Mouse (Mus musculus): ENCODE measurements around the gene Gm8362. TPM values are rescaled to one million over a fixed set of nuclear protein-coding genes. Genes with fewer than 3 reads are reported as not detected.
A peak's percentile ranks its signal among the peaks of the same experiment; 100 is the strongest.
"Not testable (repeated sequence)": the region's sequence is repeated elsewhere in the genome, so short reads cannot be mapped to it uniquely, and the experiment has no call there.

The Gm8362 gene
- not detected in 2 replicates for polyA plus RNA-seq (2014; fragmentation: Nextera tagmentation; extraction: Ambion mirVana)

DNA sequence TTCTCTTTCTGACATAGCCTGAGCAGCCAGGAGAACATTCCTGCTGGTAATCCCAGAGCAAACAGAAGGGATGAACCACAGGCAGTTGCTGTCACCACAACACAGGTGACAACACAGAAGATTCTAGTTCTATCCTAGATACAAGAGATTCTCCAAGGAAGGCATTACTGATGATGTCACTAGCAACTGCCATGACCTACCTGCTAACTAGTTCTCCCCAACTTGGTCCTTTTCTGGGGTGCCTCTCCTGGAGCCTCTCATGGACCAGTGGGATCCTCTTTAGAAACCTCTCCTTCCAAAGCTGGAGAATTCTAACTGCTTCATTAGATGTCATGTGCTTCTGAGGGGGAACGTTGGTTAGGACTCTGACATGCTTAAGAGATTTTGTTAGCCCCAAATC is at the start of gene Gm8362:
Gm8362 (minus strand) TSS at position 101 of the 400 bp plus-strand sequence.
- not testable (repeated sequence) for H3K27me3 ChIP-seq (ENCODE audit: control insufficient read depth, insufficient read depth, low read length); H3K9me3 ChIP-seq (ENCODE audit: control insufficient read depth, low read length); H3K36me3 ChIP-seq (ENCODE audit: control insufficient read depth, insufficient read depth, low read length); ATAC-seq (ENCODE audit: insufficient number of reproducible peaks, insufficient read depth, low FRiP score, low read depth); H3K4me3 ChIP-seq (ENCODE audit: control insufficient read depth in 1 of 2, insufficient read depth in 1 of 2, low read depth in 1 of 2, low read length in 2 of 2); H3K4me2 ChIP-seq (ENCODE audit: low read length); H3K9ac ChIP-seq (ENCODE audit: low read length); H3K27ac ChIP-seq (replicated peaks in 1 of 2; ENCODE audit: control insufficient read depth in 1 of 2, insufficient read depth in 1 of 2, low read depth in 2 of 2, low read length in 2 of 2); H3K4me1 ChIP-seq (ENCODE audit: control insufficient read depth in 2 of 2, insufficient read depth in 2 of 2, low read length in 2 of 2)
- no CpG with 5 or more reads among the region's 1 CpGs for WGBS

DNA sequence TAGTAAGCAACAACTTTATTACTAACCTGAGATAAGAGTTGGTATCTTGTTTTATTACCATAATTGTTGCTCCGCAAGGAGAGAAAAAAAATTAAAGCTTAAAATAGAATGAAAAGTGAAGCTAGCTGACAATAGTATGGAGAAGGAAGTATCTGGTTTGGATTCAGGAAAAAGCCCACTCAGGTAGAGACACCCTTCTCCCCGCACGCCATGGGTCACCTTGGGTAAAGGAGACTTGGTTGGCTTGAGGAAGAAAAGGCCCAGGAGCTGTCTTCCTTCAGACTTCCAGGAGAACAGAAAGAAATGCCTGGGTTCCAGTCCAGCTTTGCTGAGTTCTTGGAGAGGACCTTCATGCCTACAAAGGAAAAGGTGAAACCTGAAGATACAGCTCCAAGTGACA is 49.1 kb upstream of the Gm8362 start:
- not testable (repeated sequence) for ATAC-seq (ENCODE audit: insufficient number of reproducible peaks, insufficient read depth, low FRiP score, low read depth); H3K27ac ChIP-seq (replicated peaks in 1 of 2; ENCODE audit: control insufficient read depth in 1 of 2, insufficient read depth in 1 of 2, low read depth in 2 of 2, low read length in 2 of 2)
- WGBS, result 76% methylated on average over 3 of the region's 3 CpGs

GRCm38 (mm10) chr14:6757231-6757536 is 17.0 kb downstream of the Gm8362 start:
- WGBS, result 0% methylated on average over 1 of the region's 13 CpGs

More for the DNA sequence above, 49.1 kb upstream of the Gm8362 start:
- not testable (repeated sequence) for H3K4me3 ChIP-seq (ENCODE audit: control insufficient read depth in 1 of 2, insufficient read depth in 1 of 2, low read depth in 1 of 2, low read length in 2 of 2); H3K27me3 ChIP-seq (ENCODE audit: control insufficient read depth, insufficient read depth, low read length); H3K9ac ChIP-seq (ENCODE audit: low read length); H3K9me3 ChIP-seq (ENCODE audit: control insufficient read depth, low read length); H3K4me1 ChIP-seq (ENCODE audit: control insufficient read depth in 2 of 2, insufficient read depth in 2 of 2, low read length in 2 of 2); H3K4me2 ChIP-seq (ENCODE audit: low read length); H3K36me3 ChIP-seq (ENCODE audit: control insufficient read depth, insufficient read depth, low read length)

DNA sequence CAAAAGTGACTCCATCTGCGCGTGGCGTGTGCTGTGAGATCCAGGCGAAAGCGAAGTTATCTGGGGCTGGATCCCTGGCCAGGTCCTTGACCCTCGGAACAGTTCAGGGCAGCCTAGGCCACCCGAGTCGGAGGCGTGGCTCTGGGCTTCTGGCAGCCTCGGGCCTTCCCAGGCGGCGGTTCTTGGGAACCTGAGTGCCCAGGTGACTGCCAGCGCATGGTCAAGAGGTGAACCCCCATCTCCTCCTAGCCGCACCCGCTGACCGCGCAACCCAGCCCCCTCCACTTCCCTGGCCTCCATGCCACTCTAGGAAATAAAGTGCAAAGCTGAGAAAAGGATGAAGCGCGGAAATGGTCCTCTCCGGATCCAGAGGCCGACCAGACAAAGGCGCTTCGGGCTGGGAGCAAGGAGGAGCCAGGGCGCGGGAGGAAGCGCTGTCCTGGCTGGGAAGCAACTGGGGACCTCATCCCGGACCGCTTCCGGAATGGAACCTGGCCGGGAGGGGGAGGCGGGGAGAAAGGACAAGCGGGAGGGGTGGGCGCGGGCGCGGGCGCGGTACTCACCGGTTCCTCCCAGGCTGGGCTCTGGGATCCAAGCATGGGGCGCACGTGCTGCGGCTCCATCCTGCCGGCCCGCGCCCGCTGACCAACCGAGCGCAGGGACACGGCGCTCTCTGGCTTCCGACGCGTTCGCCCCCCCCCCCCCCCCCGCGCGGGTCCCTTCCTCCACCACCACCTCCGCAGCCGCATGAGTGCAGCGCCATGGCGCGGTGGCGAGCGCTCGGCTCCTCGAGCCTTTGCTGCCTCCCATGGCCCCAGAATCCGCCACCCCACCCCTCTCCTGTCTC is 17.6 kb downstream of the Gm8362 start:
- not testable (repeated sequence) for H3K36me3 ChIP-seq (ENCODE audit: control insufficient read depth, insufficient read depth, low read length); H3K9me3 ChIP-seq (ENCODE audit: control insufficient read depth, low read length); ATAC-seq (ENCODE audit: insufficient number of reproducible peaks, insufficient read depth, low FRiP score, low read depth); H3K27me3 ChIP-seq (ENCODE audit: control insufficient read depth, insufficient read depth, low read length); H3K27ac ChIP-seq (replicated peaks in 1 of 2; ENCODE audit: control insufficient read depth in 1 of 2, insufficient read depth in 1 of 2, low read depth in 2 of 2, low read length in 2 of 2); H3K4me1 ChIP-seq (ENCODE audit: control insufficient read depth in 2 of 2, insufficient read depth in 2 of 2, low read length in 2 of 2)
- Histone ChIP-seq H3K4me2 (ENCODE audit: low read length) (peak overlapping the region; percentile 50), H3K9ac (ENCODE audit: low read length) (peak overlapping the region; percentile 56), H3K4me3 (ENCODE audit: control insufficient read depth in 1 of 2, insufficient read depth in 1 of 2, low read depth in 1 of 2, low read length in 2 of 2) (peak overlapping the region; percentile 39 to 54)
- 0% methylated on average over 33 of the region's 67 CpGs for WGBS

More at GRCm38 (mm10) chr14:6757231-6757536, 17.0 kb downstream of the Gm8362 start:
- not testable (repeated sequence) for H3K9ac ChIP-seq (ENCODE audit: low read length); H3K4me1 ChIP-seq (ENCODE audit: control insufficient read depth in 2 of 2, insufficient read depth in 2 of 2, low read length in 2 of 2); H3K27ac ChIP-seq (replicated peaks in 1 of 2; ENCODE audit: control insufficient read depth in 1 of 2, insufficient read depth in 1 of 2, low read depth in 2 of 2, low read length in 2 of 2); ATAC-seq (ENCODE audit: insufficient number of reproducible peaks, insufficient read depth, low FRiP score, low read depth); H3K9me3 ChIP-seq (ENCODE audit: control insufficient read depth, low read length); H3K27me3 ChIP-seq (ENCODE audit: control insufficient read depth, insufficient read depth, low read length); H3K36me3 ChIP-seq (ENCODE audit: control insufficient read depth, insufficient read depth, low read length)
- Histone ChIP-seq H3K4me3 (ENCODE audit: control insufficient read depth in 1 of 2, insufficient read depth in 1 of 2, low read depth in 1 of 2, low read length in 2 of 2) (peak overlapping the region in 1 of 2 experiments; percentile 39; a peak in 3 of 4 replicates), H3K4me2 (ENCODE audit: low read length) (peak overlapping the region; percentile 50; the same call in 1 of the 2 replicates)

- H3K9me3 ChIP-seq (ENCODE audit: control insufficient read depth, low read length); H3K36me3 ChIP-seq (ENCODE audit: control insufficient read depth, insufficient read depth, low read length); H3K4me3 ChIP-seq (ENCODE audit: control insufficient read depth in 1 of 2, insufficient read depth in 1 of 2, low read depth in 1 of 2, low read length in 2 of 2); H3K4me1 ChIP-seq (ENCODE audit: control insufficient read depth in 2 of 2, insufficient read depth in 2 of 2, low read length in 2 of 2); H3K27me3 ChIP-seq (ENCODE audit: control insufficient read depth, insufficient read depth, low read length); H3K27ac ChIP-seq (replicated peaks in 1 of 2; ENCODE audit: control insufficient read depth in 1 of 2, insufficient read depth in 1 of 2, low read depth in 2 of 2, low read length in 2 of 2); H3K9ac ChIP-seq (ENCODE audit: low read length); H3K4me2 ChIP-seq (ENCODE audit: low read length); ATAC-seq (ENCODE audit: insufficient number of reproducible peaks, insufficient read depth, low FRiP score, low read depth): not testable (repeated sequence)
- WGBS, result no CpG with 5 or more reads among the region's 2 CpGs
These were observed 32.0 kb downstream of the Gm8362 start, which contains the start of gene Gm3636 for GRCm38 (mm10) chr14:6742232-6742631. Gene Gm3636, minus strand, starts transcription at chr14:6742332.

- WGBS, result no CpG with 5 or more reads among the region's 2 CpGs
- H3K4me2 ChIP-seq (ENCODE audit: low read length); ATAC-seq (ENCODE audit: insufficient number of reproducible peaks, insufficient read depth, low FRiP score, low read depth); H3K27ac ChIP-seq (replicated peaks in 1 of 2; ENCODE audit: control insufficient read depth in 1 of 2, insufficient read depth in 1 of 2, low read depth in 2 of 2, low read length in 2 of 2); H3K9me3 ChIP-seq (ENCODE audit: control insufficient read depth, low read length); H3K4me1 ChIP-seq (ENCODE audit: control insufficient read depth in 2 of 2, insufficient read depth in 2 of 2, low read length in 2 of 2); H3K27me3 ChIP-seq (ENCODE audit: control insufficient read depth, insufficient read depth, low read length); H3K9ac ChIP-seq (ENCODE audit: low read length); H3K36me3 ChIP-seq (ENCODE audit: control insufficient read depth, insufficient read depth, low read length); H3K4me3 ChIP-seq (ENCODE audit: control insufficient read depth in 1 of 2, insufficient read depth in 1 of 2, low read depth in 1 of 2, low read length in 2 of 2): not testable (repeated sequence)
These were observed 54.1 kb downstream of the Gm8362 start, which contains the start of gene Gm8050 for GRCm38 (mm10) chr14:6720151-6720550. Gene Gm8050, minus strand, starts transcription at chr14:6720251.

Data from heart, embryonic 14.5 days (tissue).